Mouse (Mus musculus) cortical plate, adult 2 months (tissue): Measurements from ENCODE around the gene Csf3r.

Source experiments
- CTCF ChIP-seq: fragments of 200-500 bp; IDR thresholded peaks from 2 replicates; pipeline ENCODE4 v1.5.1; 2011; ENCODE audit warnings: mild to moderate bottlenecking, control low read depth, low read length; ENCODE audit not compliant: insufficient read depth; ENCODE audit errors: extremely low read depth
- POLR2A ChIP-seq: fragments of 200-500 bp; IDR thresholded peaks from 2 replicates; pipeline ENCODE4 v1.6.1; 2011; ENCODE audit warnings: mild to moderate bottlenecking, low read length, control low read depth; ENCODE audit not compliant: insufficient read depth; ENCODE audit errors: extremely low read depth

DNA sequence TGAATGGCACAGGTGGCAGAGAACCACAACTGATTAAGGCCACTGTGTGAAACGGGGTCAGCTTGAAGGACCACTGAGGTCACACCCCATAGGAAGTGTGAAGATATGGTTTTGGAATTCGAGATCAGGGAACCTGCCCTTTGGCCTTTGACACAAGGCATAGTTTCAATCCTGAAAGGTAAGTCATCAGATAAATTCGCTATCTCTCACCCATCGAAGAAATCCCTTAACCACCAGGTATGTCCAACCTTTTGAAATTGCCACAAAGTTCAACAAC is 66.4 kb downstream of the Csf3r start:
- TF ChIP-seq POLR2A (no peak), CTCF (no peak)
